Mouse (Mus musculus) limb, embryonic 13.5 days (tissue): ENCODE data around the gene Spdye4a. TPM values are rescaled to one million over a fixed set of nuclear protein-coding genes. Genes with fewer than 3 reads are reported as not detected.

Experiments
- ATAC-seq: fragments of 200-750 bp; cut with Nextera tagmentation; 2 replicates; pipeline ENCODE4 v1.8.0; 2017; ENCODE audit warnings: low read depth, moderate number of reproducible peaks, moderate TSS enrichment; ENCODE audit not compliant: low FRiP score
- H3K27ac ChIP-seq: fragments of 300-500 bp; sonication (generic); 2 replicates; pipeline ENCODE4 v1.5.1; 2015; ENCODE audit warnings: inconsistent platforms, mild to moderate bottlenecking, moderate library complexity
- H3K27me3 ChIP-seq: fragments of 300-500 bp; sonication (generic); 2 replicates; pipeline ENCODE4 v1.6.1; 2015; ENCODE audit warnings: mild to moderate bottlenecking, inconsistent platforms
- H3K36me3 ChIP-seq: fragments of 300-500 bp; sonication (generic); 2 replicates; pipeline ENCODE4 v1.6.1; 2015; ENCODE audit warnings: inconsistent platforms, mild to moderate bottlenecking, moderate library complexity
- H3K4me1 ChIP-seq: fragments of 300-500 bp; sonication (generic); 2 replicates; pipeline ENCODE4 v1.6.1; 2015; ENCODE audit warnings: inconsistent platforms
- H3K4me2 ChIP-seq: fragments of 300-500 bp; sonication (generic); replicated peaks from 2 replicates; pipeline ENCODE4 v1.6.1; 2015; ENCODE audit warnings: inconsistent platforms, mild to moderate bottlenecking, moderate library complexity
- H3K4me3 ChIP-seq: fragments of 300-500 bp; sonication (generic); 2 replicates; pipeline ENCODE4 v1.5.1; 2015; ENCODE audit warnings: moderate library complexity, mild to moderate bottlenecking, inconsistent platforms
- H3K9ac ChIP-seq: fragments of 300-500 bp; sonication (generic); 2 replicates; pipeline ENCODE4 v1.6.1; 2015; ENCODE audit warnings: mild to moderate bottlenecking, inconsistent platforms
- H3K9me3 ChIP-seq: fragments of 300-500 bp; sonication (generic); 2 replicates; pipeline ENCODE4 v1.6.1; 2016; ENCODE audit warnings: inconsistent platforms
- WGBS: fragments of 180-500 bp; shearing (Covaris S2); methylation state at CpG from one replicate; pipeline ENCODE4 v1.1.7; 2015; 5-methylcytosine and 5-hydroxymethylcytosine counted together
- polyA plus RNA-seq: library from polyadenylated mRNA; unstranded; fragments of >200 nt; fragmentation: Nextera tagmentation; extraction: Ambion mirVana; gene quantifications from 2 replicates; pipeline ENCODE4 v1.2.1, GENCODE M21; 2015

Spdye4a gene
- polyA plus RNA-seq, 1 experiment from 2014 or later: not detected

DNA sequence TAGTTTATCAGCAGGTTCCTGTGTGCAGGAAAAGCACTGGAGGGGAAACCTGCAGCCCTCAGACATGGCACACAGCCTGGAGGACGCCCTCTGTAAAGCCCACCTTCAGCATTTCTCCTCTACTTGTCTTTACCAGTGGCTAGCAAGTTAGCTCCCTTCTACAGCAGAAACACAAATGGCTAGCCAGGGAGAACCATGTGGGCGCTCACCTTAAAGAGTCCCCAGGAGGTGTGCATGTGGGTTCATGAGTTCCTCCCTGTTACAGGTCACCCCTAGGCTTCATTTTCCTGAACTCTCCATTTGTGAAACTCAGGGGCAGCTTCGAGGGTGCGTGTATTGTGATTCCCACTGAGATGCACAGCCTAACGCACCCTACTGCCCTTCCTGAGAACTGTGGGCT, 29.1 kb upstream of the Spdye4a start:
- Histone ChIP-seq H3K27ac (no peak overlapping the region), H3K9me3 (no peaks in the 10 kb centered on the region), H3K4me3 (no peak overlapping the region), H3K36me3 (peaks cover 96% of the 10 kb centered on the region), H3K4me1 (peaks cover 22% of the 10 kb centered on the region), H3K4me2 (no peak overlapping the region), H3K27me3 (peaks cover 82% of the 10 kb centered on the region), H3K9ac (no peak overlapping the region)
- WGBS: 77% methylated on average over 5 of the region's 5 CpGs
- ATAC-seq: no peak

DNA sequence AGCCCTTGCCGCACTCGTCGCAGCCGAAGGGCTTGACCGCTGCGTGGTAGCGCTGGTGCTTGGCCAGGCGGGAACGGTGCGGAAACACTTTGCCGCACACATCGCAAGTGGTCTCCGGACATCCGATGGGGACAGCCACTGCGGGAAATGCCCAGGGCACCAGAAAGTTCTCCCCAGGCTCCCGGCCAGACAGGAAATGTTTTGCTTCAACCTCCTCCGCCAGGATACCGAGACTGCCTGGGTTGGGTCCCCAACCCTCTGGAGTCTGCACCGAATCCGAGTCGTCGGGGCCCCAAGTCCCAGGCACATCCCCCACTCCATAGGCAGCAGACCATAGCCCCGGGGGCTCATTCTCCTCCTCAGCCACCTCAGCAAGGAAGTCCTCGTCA, 28.4 kb upstream of the Spdye4a start:
- no peaks in the 10 kb centered on the region for H3K9me3 ChIP-seq
- no peak overlapping the region for H3K27ac ChIP-seq
- H3K4me1 ChIP-seq: peaks cover 22% of the 10 kb centered on the region
- peaks cover 89% of the 10 kb centered on the region for H3K36me3 ChIP-seq
- WGBS: 20% methylated on average over 24 of the region's 24 CpGs
- H3K27me3 ChIP-seq: peaks cover 86% of the 10 kb centered on the region
- H3K4me2 ChIP-seq: no peak overlapping the region
- no peak overlapping the region for H3K9ac ChIP-seq
- H3K4me3 ChIP-seq: peak overlapping the region; percentile 47; the same call in 1 of the 2 replicates
- no peak for ATAC-seq

DNA sequence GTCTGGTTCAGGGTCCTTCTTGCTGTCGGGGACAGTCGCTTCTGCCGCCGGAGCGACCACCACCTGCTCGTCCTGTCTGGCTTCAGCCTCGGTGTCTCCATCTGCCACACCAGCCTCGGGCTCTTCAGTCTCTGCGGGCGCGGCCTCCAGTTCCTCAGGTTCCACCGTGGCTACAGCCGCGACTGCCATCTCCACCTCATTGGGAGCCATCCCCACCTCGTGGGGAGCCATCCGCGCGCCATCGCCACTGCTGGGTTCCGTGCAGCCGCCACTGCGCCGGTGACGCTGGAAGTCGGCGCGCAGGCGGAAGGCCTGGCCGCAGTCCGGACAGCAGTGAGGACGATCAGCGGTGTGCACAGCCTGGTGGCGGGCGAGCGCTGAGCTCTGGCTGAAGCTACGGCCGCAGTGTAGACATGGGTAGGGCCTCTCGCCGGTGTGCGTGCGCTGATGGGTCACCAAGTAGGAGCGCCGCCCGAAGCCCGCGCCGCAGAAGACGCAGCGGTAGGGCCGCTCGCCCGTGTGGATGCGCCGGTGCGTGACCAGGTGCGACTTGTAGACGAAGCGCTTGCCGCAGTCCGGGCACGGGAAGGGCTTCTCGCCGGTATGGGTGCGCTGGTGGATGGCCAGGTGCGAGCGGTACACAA, 27.9 kb upstream of the Spdye4a start:
- WGBS: 9% methylated on average over 66 of the region's 66 CpGs
- Histone ChIP-seq H3K9ac (no peak overlapping the region), H3K4me3 (peak overlapping the region; percentile 47; the same call in 1 of the 2 replicates), H3K27me3 (peaks cover 91% of the 10 kb centered on the region), H3K27ac (no peak overlapping the region), H3K9me3 (no peaks in the 10 kb centered on the region), H3K4me1 (peaks cover 22% of the 10 kb centered on the region), H3K36me3 (peaks cover 84% of the 10 kb centered on the region), H3K4me2 (peak overlapping the region; percentile 84)
- no peak for ATAC-seq

- H3K4me2 ChIP-seq: peak overlapping the region; percentile 84
- no peak overlapping the region for H3K27ac ChIP-seq
- peaks cover 82% of the 10 kb centered on the region for H3K36me3 ChIP-seq
- peaks cover 22% of the 10 kb centered on the region for H3K4me1 ChIP-seq
- peak overlapping the region; percentile 47 for H3K4me3 ChIP-seq
- 4% methylated on average over 68 of the region's 81 CpGs for WGBS
- H3K9ac ChIP-seq: peak overlapping the region; percentile 57
- H3K9me3 ChIP-seq: no peaks in the 10 kb centered on the region
- peaks cover 90% of the 10 kb centered on the region for H3K27me3 ChIP-seq
- ATAC-seq: peak; percentile 17; the same call in 1 of the 2 replicates
Measured at GRCm38 (mm10) chr5:143253881-143254486, 27.3 kb upstream of the Spdye4a start.

DNA sequence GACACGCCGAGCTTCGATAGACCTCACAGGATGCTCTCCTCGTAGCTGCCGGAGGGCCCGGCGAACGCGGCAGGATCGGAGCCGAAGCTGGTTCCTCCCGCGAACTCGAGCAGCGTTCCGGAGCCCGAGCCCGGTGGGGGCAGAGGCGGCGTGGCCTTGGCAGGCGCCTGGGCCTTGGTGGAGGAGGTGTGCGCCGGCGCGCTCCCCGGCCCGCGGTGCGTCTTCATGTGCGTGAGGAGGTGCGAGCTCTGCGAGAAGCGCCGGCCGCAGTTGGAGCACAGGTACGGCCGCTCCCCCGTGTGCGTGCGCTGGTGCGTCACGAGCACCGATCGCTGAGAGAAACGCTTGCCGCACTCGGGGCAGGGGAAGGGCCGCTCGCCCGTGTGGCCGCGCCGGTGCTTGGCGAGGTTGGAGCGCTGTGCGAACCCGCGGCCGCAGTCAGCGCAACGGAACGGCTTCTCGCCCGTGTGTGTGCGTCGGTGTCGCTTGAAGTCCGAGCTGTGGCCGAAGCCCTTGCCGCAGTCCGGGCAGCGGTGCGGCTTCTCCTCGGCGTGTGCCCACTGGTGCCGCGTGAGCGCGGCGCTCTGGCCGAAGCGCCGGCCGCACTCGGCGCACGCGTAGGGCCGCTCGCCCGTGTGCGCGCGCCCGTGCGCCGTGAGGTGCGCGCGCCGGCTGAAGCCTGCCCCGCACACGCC, 26.6 kb upstream of the Spdye4a start:
- Histone ChIP-seq H3K9ac (peak overlapping the region; percentile 57), H3K27ac (no peak overlapping the region), H3K4me3 (peak overlapping the region; percentile 47), H3K9me3 (no peaks in the 10 kb centered on the region), H3K27me3 (peaks cover 84% of the 10 kb centered on the region), H3K4me2 (peak overlapping the region; percentile 84), H3K36me3 (peaks cover 82% of the 10 kb centered on the region), H3K4me1 (peaks cover 22% of the 10 kb centered on the region)
- ATAC-seq: peak; percentile 20
- WGBS: 1% methylated on average over 101 of the region's 103 CpGs

- peaks cover 82% of the 10 kb centered on the region for H3K36me3 ChIP-seq
- H3K4me2 ChIP-seq: peak overlapping the region; percentile 84
- H3K27ac ChIP-seq: no peak overlapping the region
- no peak overlapping the region for H3K9ac ChIP-seq
- H3K27me3 ChIP-seq: peaks cover 78% of the 10 kb centered on the region
- H3K9me3 ChIP-seq: no peaks in the 10 kb centered on the region
- 24% methylated on average over 18 of the region's 18 CpGs for WGBS
- H3K4me1 ChIP-seq: peaks cover 22% of the 10 kb centered on the region
- no peak for ATAC-seq
- peak overlapping the region; percentile 47 for H3K4me3 ChIP-seq
Measured at GRCm38 (mm10) chr5:143252791-143253185, 26.1 kb upstream of the Spdye4a start.

DNA sequence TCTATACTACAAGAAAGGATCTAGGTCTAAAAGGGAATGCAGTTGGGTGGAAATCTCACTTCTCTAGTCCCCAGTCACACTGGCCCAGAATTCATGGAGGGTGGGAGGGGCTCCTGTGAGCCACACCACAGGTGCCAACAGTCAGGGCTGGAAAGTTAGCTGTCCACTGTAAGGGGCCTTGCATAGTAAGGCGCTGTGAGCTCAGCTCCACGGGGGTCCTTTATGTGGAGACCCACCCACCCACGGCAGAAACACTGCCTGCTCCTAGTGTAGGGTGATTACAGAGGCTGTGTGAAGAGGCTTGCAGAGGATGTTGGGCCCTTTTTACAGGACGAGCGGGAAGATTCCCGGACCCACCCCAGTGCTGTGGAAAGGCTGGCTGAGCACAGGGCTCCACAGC, 25.3 kb upstream of the Spdye4a start:
- no peak overlapping the region; the same call in 1 of the 2 replicates for H3K4me3 ChIP-seq
- WGBS: 53% methylated on average over 6 of the region's 6 CpGs

GRCm38 (mm10) chr5:143244926-143245325, 18.2 kb upstream of the Spdye4a start:
- ATAC-seq: no peak; the same call in 1 of the 2 replicates
- WGBS: 95% methylated on average over 26 of the region's 26 CpGs
- Histone ChIP-seq H3K4me1 (no peaks in the 10 kb centered on the region), H3K36me3 (peaks cover 95% of the 10 kb centered on the region), H3K27ac (no peak overlapping the region), H3K4me3 (no peak overlapping the region), H3K4me2 (no peak overlapping the region), H3K9ac (no peak overlapping the region), H3K9me3 (no peaks in the 10 kb centered on the region), H3K27me3 (peaks cover 3% of the 10 kb centered on the region; the same call in 1 of the 2 replicates)

More for the DNA sequence above, 25.3 kb upstream of the Spdye4a start:
- Histone ChIP-seq H3K9me3 (no peaks in the 10 kb centered on the region), H3K4me1 (peaks cover 22% of the 10 kb centered on the region), H3K4me2 (no peak overlapping the region), H3K27me3 (peaks cover 71% of the 10 kb centered on the region), H3K36me3 (peaks cover 82% of the 10 kb centered on the region), H3K27ac (no peak overlapping the region), H3K9ac (no peak overlapping the region)
- no peak for ATAC-seq

- peak overlapping the region; percentile 88 for H3K4me2 ChIP-seq
- peak overlapping the region; percentile 88 for H3K4me3 ChIP-seq
- peaks cover 38% of the 10 kb centered on the region for H3K36me3 ChIP-seq
- peaks cover 13% of the 10 kb centered on the region for H3K4me1 ChIP-seq
- no peak overlapping the region for H3K27ac ChIP-seq
- H3K9ac ChIP-seq: peak overlapping the region; percentile 91
- 45% methylated on average over 9 of the region's 9 CpGs for WGBS
- ATAC-seq: no peak
- no peaks in the 10 kb centered on the region for H3K27me3 ChIP-seq
- H3K9me3 ChIP-seq: no peaks in the 10 kb centered on the region
Measured at GRCm38 (mm10) chr5:143236036-143236435, 9.3 kb upstream of the Spdye4a start.

- Histone ChIP-seq H3K4me3 (peak within 1 kb of the TSS; percentile 88), H3K4me1 (peaks cover 13% of the 10 kb centered on the region), H3K4me2 (peak within 1 kb of the TSS; percentile 88), H3K27ac (peak within 1 kb of the TSS; percentile 98), H3K27me3 (no peaks in the 10 kb centered on the region), H3K9ac (peak within 1 kb of the TSS; percentile 91), H3K36me3 (peaks cover 29% of the 10 kb centered on the region), H3K9me3 (no peaks in the 10 kb centered on the region)
- WGBS: under 1% methylated on average over 58 of the region's 58 CpGs
- peak; percentile 98 for ATAC-seq
Measured at GRCm38 (mm10) chr5:143235028-143235693, 8.5 kb upstream of the Spdye4a start, which contains the start of gene Zfp12. Zfp12 (plus strand) TSS chr5:143235163.

GRCm38 (mm10) chr5:143222287-143222686, 4.4 kb downstream of the Spdye4a start:
- WGBS: 71% methylated on average over 1 of the region's 1 CpGs
- Histone ChIP-seq H3K4me3 (no peak overlapping the region), H3K4me1 (no peaks in the 10 kb centered on the region), H3K9me3 (no peaks in the 10 kb centered on the region), H3K27me3 (no peaks in the 10 kb centered on the region), H3K9ac (no peak overlapping the region), H3K4me2 (no peak overlapping the region), H3K27ac (no peak overlapping the region), H3K36me3 (no peaks in the 10 kb centered on the region)
- ATAC-seq: no peak

DNA sequence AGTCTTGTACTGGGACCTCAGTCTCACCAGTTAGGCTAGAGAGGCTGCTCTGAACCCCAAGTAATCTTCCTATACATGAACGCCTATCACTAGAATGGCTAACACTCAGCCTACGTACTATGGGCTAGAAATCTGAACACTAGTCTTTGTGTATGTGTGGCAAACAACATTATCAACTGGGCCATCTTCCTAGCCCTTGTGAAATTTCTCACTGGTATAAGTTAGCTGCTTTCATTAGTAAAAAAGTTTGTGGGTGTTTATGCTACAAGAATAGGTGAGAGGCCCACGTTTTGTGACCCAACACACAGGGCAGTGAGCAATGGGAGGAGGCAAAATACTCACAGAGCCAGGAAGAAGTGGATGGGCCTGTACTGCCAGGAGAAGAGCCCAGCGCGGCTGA, 5.7 kb downstream of the Spdye4a start:
- Histone ChIP-seq H3K27me3 (no peaks in the 10 kb centered on the region), H3K4me3 (no peak overlapping the region), H3K9me3 (no peaks in the 10 kb centered on the region), H3K27ac (no peak overlapping the region), H3K36me3 (no peaks in the 10 kb centered on the region), H3K9ac (no peak overlapping the region), H3K4me1 (no peaks in the 10 kb centered on the region), H3K4me2 (no peak overlapping the region)
- no peak for ATAC-seq
- WGBS: 73% methylated on average over 5 of the region's 5 CpGs
